Mouse (Mus musculus) kidney, postnatal 36 days (tissue): ENCODE measurements at regions not wholly inside any gene's neighbourhood (a gene's known extent, or its start where the extent isn't known, plus 50 kb on each side); places are given as distances from the start of the nearest gene placed in this dataset.

ENCODE experiments used
- DNase-seq, 2 experiments: peaks; one replicate each; pipeline ENCODE4 v3.0.0; 2021 to 2022; ENCODE audit warnings: mixed read lengths in 2 of 2

DNA sequence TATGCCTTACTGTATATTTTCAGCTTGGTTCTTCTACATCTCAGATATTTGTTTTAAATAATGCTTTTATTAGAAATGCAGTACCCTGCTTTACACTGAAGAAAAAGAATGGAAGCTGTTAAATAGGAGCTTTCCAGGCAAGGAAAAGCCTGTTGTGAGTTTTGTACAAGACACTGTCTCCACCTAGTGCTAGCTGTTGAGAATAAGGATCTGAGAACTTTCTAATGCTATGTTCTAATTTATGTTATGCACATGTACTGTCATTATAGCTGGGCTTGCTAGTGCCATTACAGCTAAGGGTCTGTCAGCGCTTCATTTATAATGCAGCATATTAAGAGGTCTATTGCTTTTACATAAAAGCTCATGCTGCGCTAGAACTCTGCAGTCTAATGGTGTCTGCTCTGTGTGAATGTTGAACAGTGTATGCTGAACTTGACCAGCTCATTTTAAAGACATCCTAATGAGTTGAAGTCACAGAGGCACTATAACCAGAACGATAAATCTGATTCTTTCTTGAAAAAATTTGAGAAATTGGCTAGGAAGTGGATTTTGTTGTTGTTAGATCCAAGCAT, 315.4 kb upstream of the Dnajc24 start:
- DNase-seq: no peak

DNA sequence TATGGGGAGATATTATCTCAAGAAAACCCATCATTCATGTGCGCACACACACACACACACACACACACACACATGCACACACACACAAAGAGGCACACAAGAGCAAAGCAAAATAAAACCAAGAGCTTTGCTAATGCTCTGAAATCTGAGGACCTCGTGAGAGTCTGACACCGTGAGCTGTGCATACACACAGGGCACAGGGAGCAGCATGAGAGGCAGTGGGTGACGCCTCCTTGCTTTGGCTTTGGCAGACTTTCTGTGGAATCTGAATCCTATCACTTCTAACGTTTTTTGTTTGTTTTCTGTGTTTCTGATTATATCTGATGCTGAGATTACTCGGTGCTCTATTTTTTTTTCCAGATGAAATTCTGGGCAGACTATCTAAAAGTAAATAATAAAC, 343.4 kb upstream of the Dnajc24 start:
- DNase-seq: no peak

DNA sequence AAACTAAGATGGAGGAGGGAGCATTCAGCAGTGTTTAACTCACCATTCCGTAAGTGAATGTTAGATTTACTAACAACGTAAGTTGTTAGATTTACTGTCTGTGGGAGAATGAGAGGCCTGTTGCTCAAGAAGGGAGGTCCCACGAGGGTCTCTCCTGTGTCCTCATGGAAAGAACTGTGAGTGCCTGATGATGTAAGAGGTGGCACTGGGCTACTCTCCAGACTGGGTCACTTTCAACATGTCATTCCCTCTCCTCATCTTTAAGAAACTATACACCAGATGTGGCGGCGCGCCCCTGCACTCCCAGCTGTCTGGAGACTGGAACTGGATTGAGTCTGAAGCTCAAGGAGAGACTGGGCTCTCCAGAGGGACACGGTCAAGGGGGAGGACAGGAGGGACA, 343.9 kb upstream of the Dnajc24 start:
- no peak for DNase-seq

DNA sequence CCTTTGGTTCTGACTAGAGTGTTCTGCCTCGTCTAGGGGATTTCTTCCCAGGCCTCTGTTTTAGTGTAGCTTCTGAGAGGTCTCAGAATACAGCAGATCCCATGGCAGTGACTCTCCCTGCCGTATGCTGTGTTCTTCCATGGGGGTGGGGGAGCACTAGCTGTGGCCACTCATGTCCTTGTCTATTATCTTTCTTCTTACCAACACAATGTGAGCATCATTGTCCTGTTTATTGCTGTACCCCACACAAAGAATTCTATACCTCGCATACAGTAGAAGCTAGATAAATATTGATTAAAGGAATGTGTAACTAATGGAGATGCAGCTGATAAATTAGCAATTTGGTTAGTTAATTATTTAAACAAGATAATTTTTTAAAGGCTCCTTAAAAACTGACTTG, 337.5 kb upstream of the Mpped2 start:
- DNase-seq: no peak

DNA sequence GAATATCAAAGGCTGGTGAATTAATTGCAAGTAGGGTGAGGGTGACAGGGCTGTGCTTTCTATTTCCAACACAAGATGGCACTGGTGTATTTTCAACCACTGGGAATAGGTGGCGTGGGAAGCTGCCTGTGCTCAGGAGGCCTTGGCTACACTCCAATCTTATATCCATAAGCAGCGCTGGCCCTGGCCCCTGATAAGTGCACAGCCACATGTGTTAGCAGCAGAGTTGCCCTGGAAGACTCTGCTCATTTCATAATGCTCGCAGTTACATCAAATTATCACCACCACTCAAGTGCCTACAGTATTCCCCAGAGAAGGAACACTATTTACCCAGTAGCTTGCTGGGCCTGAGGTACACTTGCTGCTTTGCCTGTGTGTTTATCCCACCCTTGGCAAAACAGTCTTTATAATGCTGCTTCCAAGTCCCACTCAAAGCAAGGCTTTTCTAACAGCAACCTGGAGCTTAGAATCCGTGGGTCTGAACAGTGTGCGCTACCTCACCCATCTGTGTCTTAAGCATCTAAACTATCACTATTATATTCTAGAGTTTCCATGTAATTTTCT, 337.0 kb upstream of the Mpped2 start:
- DNase-seq: peak; percentile 36 to 68

DNA sequence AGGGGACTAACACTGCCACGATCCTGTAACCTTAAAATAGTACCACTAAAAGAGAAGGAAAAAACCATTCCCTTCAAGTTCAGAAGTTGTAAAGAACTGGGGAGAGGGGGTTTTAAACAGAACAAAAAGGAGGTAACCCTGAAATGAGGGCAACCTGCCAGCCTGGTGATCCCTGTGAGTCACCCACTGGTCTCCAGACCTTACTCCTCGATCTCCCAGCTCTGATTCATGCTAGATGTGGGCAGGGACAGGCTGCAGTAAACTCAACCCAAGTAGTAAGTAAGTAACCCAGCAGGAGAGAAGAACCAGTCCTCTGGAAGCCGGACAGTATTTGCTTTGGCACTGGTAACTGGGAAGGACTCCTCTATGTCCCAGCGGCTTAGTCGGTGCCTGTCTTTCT, 324.4 kb upstream of the Mpped2 start:
- no peak for DNase-seq

DNA sequence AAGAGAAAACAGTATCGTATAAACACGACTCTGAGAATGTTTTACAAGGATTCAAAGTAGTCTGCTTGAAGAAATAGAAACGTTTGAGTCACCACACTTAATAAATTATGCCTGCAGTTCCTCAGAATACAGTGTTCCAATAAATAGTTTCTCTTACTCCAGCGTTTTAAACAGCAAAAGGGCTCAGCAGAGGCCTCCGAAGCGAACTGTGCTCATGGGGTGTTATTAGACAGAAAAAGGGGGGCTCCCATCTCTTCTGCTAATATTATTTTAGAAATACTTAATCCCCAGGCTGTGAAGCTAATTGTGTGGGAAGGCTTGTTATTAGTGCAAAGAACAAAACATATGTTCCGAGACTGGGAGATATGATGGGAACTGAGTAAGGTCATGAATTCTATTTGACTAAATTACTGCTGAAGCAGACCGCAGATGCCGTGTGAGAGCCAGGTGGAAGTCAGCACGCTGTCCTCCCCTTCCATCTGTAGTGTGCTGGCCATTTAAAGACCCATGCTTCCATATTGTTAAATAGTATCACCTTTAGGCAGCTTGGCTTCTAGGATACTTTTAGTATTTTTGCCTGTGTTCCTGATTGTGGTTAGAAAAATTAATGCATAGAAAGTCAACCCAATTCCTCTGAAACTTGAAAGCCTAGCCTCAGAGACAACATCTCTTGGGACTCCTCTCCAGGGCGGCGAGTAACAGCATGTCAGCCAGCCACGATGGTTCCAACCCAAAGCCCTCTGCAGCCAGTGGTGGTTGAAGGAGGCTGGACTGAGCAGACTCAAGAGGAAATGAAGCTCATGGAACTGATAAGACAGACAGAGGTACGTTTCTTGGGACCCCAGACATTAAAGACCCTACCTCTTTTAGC, 309.4 kb upstream of the Mpped2 start:
- no peak for DNase-seq

DNA sequence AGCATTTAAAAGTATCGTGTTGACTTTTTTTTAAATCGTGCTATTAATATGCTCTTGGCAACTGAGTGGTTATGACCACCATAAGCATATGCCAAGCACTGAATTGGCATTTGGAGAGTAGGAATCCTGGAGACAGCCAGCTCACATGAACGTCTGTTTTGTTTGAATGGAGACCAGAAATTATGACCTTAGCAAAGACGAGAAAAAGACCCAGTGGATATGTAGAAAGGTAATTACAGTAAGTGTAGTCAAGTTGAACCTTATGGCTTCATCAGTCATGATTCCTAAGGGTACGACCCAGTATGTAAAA, 308.8 kb upstream of the Mpped2 start:
- no peak for DNase-seq

DNA sequence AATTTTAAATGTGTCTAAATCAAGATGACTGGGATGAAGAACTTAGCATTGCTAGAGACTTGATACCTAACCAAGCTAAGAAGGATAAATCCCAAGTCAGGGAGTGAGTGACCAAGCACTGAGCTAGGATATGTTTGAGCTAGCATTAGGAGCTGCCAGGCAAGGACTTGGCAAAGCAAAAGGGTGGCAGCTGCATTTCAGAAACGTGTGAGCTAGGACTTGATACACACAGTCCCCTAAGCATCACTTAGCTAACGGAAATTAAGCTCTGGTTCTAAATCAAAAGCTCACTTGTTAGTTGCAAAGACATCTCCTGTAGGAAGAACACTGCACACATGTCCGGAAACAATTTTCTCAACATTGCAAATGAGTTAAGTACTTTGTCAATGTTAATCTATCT, 308.2 kb upstream of the Mpped2 start:
- DNase-seq: no peak

DNA sequence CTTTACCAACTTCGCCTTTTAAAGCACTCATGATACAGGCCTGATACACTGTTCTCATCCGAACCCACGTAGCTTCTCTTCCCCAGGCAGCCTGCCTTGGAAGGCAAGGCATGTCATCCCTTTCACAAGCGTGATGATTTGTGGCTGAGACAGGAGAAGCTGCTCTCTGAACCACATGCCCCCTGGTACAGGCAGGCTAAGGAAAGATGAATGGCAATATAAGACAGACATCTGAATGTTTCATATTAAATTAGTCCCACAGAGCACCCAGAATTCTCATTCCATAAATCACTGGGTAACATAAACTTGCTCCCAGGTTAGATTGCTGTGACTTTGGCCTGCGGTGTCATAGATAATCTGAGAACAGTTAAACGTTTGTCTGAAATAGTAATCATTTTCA, 280.9 kb upstream of the Mpped2 start:
- DNase-seq: no peak

DNA sequence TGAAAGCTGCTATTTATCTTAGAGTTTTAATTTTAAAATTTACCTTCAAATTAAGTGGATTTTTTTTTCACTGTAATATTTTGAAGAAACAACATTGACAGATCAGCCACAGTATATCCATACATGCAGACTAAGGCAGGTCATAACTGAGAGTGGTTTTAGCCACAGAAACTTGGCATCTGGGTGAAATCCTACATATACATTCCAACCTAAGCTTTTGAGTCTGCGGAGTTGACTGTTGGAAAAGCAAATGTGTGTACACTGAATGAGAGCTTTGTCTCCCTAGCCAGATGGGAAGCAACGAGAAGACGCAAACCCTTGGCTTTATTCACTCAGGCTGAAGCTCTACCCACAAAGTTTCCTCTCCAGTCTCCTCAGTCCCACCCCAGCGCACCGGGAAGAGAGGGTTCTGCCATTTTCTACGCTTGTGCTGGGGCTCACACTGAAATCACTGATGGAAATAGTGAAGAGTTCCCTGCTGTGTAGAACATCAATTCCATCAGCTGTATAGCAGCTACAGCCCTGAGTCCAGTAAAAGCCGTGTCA, 277.5 kb upstream of the Mpped2 start:
- DNase-seq: no peak

DNA sequence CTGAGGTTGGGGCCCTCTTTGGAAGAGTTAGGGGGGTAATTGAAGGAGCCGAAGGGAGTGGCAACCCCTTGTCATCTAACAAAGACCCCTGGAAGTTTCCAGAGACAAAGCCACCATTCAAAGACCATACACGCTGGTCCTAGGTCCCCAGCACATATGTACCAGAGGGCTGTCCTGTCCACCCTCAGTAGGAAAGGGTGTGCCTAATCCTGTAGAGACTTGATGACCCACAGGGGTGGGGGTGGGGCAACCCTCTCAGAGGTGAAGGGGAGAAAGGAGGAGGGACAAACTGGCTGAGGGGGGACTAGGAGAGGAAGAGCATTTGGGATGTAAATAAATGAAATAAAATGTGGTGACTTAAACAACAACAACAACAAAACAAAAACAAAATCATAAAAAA, 274.9 kb upstream of the Mpped2 start:
- no peak for DNase-seq

DNA sequence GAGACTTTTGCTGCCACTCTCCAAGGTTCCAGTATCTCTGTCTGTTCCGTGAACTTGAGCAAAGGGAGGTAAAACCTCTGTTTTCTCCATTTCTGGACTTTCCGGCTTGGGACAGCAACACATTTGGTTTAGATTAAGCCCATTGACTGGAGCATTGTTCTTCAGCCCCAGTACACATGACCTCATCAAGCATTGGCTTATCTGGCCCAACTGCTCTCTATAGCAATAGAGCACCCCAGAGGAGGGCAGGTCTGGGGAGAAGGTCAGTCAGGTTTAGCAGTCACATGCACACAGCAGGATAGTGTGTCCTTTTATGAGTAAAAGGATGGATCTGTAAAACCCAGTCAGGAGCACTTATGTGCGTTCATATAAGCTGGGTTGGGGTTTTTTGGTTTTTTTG, 268.1 kb upstream of the Mpped2 start:
- DNase-seq: no peak

DNA sequence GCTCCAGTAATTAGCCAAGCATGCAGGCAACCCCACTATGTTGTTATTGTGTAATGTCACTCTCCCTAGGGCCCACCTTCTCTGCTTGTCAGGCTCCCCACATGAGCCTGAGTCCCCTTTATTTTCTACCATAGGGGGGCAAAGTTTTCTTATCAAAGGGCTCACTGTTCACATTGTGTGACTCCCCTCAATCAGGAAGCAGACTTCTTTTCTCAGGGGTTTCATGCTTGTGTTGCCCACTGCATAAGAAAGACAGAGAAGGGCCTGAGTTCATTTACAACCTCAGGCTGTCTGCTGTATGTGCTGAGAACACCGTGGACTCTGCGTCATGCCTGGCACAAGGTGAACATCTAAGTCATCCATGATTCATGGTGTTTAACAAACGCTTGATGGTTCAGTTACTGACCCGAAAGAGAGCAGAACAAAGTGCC, 267.6 kb upstream of the Mpped2 start:
- no peak for DNase-seq

DNA sequence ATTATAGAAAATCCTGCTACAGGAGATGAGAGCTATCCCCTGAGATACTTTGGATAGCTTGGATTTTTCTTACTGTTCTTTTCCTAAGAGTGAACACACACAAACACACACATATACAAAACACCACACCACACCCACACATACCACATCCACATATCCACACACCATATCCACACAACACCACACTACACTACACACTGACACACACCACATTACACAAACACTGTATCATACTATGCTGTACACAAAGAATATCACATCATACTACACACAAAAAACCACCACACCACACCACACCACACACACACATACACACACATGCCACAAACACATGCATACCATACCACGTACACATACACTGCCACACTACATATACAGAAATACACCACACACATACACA, 267.1 kb upstream of the Mpped2 start:
- DNase-seq: no peak

DNA sequence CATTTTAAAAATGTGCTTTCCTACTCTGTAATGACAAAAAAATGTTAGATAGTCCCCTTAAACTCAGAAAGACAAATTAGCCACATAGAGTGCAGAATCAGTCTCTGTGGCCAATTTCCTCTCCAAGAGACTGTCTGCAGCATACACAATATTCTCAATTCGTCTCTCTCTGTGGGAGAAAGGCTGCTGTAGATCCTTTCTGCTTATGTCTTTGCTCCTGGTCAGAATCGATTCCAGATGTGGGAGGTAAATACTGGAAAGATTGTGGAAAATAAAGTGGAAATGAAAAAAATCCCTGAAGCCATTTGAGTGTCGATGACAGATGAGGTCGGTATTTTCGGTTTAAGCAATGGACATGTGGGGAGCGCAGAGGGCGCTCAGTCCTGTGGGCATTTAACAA, 265.8 kb upstream of the Mpped2 start:
- no peak for DNase-seq

DNA sequence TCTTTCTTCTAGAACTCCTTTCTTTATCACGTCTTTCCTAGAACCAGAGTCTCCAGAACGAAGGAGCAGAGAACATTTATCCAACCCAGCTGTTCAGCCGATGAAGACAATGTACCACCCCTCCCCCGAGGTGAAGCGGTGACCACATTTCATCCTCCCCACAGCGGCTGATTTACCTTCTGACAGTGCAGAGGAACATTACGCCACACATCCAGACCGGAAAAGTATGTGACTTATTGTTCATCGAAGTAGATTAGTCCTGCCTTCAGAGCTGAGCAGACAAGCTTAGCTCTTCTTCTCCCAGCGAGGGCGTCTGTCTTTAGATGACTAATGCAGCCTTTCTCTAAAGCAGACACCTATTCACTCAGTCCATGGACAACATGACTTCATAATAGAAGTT, 264.2 kb upstream of the Mpped2 start:
- DNase-seq: no peak

DNA sequence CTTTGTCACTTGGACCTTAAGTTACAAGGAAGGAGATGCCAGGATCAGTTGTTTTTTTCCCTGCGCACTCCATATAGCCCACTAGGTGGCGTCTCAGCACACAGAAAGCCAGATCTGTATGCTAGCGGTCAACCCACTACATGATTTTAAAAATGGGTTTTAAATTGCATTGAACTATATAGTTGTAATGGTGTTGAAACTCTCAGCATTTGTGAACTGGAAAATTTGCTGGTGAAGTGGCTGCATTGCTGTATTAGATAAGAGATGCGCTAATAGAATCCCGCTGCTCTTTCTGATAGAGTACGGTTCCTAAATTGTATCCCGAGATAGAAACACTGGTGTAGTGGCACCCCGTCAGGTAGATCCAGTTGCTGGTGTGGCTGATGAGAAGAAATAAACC, 261.9 kb upstream of the Mpped2 start:
- DNase-seq: peak; percentile 48 to 73

DNA sequence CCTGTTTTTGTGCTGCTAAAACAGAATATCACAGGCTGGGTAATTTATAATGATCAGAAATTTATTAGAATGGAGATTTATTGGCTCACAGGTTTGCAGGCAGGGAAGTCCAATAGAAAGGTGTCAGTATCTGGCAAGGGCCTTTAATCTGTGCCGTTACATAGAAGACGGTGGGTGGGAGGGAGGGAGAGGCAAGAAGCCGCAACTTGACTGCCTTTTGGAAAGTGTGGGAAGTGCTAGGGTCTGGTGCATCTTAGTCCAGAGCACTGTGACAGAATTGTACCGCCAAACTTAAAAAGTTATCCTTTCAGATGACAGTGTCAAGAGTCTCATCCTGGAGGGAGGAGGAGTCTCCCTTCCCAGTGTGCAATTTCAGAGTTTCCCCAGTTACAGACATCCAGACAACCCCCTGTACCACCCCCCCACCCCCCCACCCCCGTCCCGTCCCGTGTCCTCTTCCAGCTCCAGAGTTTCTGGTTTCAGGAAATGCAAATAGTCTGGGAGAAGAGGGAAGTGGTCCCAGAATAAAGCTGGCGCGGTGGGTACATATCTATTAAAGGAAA, 261.4 kb upstream of the Mpped2 start:
- DNase-seq: no peak

DNA sequence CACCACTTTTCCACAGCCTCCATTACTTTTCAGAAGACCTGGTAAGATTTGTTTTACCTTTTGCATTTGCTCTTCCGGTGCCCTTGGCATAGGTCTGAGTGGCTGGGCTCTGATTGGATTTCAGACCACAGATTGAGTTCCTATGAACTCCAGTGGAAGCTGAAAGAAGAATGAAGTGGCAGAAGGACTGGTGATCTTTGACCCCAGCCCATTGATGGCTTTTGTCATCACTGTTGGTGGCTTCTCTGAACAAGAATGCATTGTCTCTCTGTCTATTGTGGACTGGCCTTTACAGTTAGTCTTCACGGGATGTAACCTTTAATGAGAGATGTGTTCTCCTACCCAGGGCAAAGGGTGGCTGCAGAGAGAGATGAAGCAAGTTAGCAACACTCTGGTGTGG, 256.9 kb upstream of the Mpped2 start:
- no peak for DNase-seq

DNA sequence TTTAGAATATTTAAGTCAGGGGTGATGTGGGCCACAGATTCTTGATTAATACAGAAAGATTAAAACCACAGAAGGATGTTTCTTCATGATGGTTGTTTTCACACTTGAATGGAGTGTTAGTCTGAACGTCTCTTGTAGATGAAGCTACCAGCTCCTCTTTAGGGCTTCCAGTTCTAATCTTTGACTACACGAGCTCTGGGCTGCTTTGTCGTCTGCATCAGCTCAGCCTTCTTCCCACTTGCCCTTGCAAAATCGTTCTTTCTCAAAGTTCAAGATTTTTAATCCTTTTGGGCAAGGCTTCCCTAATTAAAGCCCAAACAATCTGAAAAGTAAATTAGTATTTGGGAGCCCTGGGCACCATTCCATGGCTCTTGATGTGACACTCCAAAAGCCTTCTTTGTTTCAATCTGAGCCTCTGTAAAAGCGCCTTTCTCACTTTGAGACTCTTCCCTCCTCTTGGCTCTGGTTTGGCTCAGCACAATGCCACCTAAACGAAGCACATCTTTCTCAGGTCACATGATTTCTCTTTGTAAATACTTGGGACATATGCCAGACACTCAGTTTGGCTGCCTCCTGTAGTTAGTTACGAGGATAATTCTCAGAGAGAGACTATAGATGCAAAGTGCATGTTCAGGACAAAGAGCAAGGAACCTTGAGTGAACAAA, 238.6 kb upstream of the Mpped2 start:
- no peak for DNase-seq

DNA sequence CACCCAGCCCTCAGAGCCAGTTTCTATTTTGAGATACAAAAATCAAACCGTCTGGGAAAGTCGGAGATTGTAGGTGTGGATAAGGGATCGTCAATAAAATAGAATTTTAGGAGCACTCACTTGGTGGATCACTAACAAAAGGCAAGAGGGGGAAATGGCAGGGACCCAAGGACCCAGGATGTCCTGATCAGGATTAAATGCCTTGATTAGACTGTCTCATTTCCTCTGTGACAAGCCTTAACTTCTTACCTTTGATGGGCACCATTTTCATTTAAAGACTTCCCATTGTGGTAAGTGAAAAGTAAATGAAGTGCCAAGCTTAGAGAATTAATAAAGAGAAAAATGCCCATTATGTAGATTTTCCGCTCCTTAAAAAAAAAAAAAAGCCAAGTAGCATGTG, 238.0 kb upstream of the Mpped2 start:
- no peak for DNase-seq

DNA sequence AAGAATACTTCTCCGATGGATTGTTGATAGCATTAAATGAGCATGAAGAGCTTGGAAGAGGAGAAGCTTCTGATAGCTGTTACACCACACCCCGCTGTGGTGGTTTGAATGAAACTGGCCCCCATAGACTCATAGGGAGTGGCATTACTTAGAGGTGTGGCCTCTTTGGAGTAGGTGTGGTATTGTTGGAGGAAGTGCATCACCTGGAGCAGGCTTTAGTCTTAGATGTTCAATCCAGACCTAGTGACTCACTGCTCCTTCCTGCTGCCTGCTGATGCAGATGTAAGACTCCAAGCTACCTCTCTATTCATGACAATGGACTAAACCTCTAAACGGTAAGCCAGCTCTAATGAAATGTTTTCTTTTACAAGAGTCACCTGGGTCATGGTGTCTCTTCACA, 237.1 kb upstream of the Mpped2 start:
- DNase-seq: no peak
